Mouse (Mus musculus): ENCODE results near the gene Troap. TPM values are rescaled to one million over a fixed set of nuclear protein-coding genes. Genes with fewer than 3 reads are reported as not detected.
A peak's percentile ranks its signal among the peaks of the same experiment; 100 is the strongest.

Gene Troap
- polyA plus RNA-seq, 1 experiment from 2014 or later = 11.0 TPM

DNA sequence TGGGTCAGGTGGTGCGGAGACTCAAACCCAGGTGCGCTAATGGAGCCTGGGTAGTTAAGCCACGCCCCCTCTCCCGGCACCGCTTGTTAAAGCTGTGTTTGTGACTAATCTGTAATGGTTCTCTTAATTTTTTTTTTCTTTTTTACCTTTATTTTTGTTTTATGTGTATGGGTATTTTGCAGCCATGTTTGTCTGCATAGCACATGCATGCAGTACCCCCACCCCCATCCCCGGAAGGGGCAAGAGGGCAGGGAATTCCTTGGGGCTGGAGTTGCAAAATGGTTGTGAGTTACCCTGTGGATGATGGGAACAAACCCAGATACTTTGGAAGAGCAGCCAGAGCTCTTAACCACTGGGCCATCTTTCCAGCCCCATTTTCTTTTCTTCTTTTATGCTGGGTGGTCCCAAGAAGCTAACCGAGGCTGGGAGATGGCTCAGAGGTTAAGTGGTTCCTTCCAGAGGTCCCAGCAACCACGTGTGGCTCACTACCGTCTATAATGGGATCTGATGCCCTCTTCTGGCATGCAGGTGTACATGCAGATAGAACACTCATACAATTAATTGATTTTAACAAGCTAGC, 39.1 kb downstream of the Troap start:
- Histone ChIP-seq H3K27ac (ENCODE audit: low read depth, low read length) (no peak overlapping the region), H3K9me3 (replicated peaks; ENCODE audit: control insufficient read depth, low read length) (no peaks in the 10 kb centered on the region), H3K36me3 (ENCODE audit: control insufficient read depth, insufficient read depth, low read length) (no peaks in the 10 kb centered on the region), H3K4me3 (ENCODE audit: low read depth, low read length) (no peak overlapping the region), H3K9ac (ENCODE audit: low read length) (no peak overlapping the region), H3K4me1 (ENCODE audit: control insufficient read depth, insufficient read depth, low read length) (no peaks in the 10 kb centered on the region), H3K27me3 (replicated peaks; ENCODE audit: control insufficient read depth, insufficient read depth, low read length) (no peaks in the 10 kb centered on the region), H3K4me2 (ENCODE audit: low read length) (peak overlapping the region; percentile 4; the same call in 1 of the 2 replicates)
- ATAC-seq (no peak), DNase-seq (ENCODE audit: low spot score) (no peak)
- 4% methylated on average over 9 of the region's 9 CpGs for WGBS

DNA sequence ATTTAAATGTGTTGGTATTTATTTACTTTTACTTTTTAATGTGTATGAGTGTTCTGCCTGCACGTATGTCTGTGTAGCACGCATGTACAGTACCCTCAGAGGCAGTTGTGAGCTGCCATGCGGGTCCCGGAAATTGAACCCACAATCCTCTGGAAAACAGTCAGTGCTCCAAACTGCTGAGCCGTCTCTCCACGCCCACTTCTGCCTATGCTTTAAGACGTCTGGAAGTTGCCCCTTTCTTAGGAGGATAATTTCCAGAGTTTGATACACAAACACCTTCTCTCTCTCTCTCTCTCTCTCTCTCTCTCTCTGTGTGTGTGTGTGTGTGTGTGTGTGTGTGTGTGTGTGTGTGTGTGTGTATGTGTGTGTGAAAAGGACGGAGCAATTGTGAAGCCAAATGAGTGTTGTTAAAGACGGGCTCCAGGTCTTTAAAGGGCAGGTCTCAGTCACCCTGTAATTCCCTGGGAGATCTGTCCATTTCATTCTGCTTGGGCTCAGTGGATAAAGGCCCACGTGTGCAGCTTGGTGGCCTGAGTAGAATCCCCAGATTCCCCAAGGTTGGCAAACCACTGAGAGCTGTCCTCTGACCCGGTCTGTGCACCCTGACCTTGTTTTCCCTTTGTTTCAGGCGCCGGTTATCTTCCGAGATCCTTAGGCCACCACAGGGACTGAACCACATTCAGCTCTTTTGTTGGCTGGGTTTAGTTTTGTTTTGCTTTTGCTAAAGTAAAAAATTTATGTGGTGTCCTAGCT, 40.1 kb downstream of the Troap start:
- Histone ChIP-seq H3K9ac (ENCODE audit: low read length) (no peak overlapping the region), H3K27me3 (replicated peaks; ENCODE audit: control insufficient read depth, insufficient read depth, low read length) (no peaks in the 10 kb centered on the region), H3K4me1 (ENCODE audit: control insufficient read depth, insufficient read depth, low read length) (no peaks in the 10 kb centered on the region), H3K4me2 (ENCODE audit: low read length) (no peak overlapping the region), H3K4me3 (ENCODE audit: low read depth, low read length) (no peak overlapping the region), H3K27ac (ENCODE audit: low read depth, low read length) (no peak overlapping the region), H3K36me3 (ENCODE audit: control insufficient read depth, insufficient read depth, low read length) (no peaks in the 10 kb centered on the region), H3K9me3 (replicated peaks; ENCODE audit: control insufficient read depth, low read length) (no peaks in the 10 kb centered on the region)
- WGBS = 57% methylated on average over 14 of the region's 14 CpGs
- ATAC-seq (no peak), DNase-seq (ENCODE audit: low spot score) (no peak)

- 89% methylated on average over 7 of the region's 7 CpGs for WGBS
- no peaks in the 10 kb centered on the region for H3K36me3 ChIP-seq (ENCODE audit: control insufficient read depth, insufficient read depth, low read length)
- no peak overlapping the region for H3K9ac ChIP-seq (ENCODE audit: low read length)
- H3K27me3 ChIP-seq (replicated peaks; ENCODE audit: control insufficient read depth, insufficient read depth, low read length) = no peaks in the 10 kb centered on the region
- H3K4me3 ChIP-seq (ENCODE audit: low read depth, low read length) = no peak overlapping the region
- no peak for DNase-seq (ENCODE audit: low spot score)
- no peak for ATAC-seq
- H3K27ac ChIP-seq (ENCODE audit: low read depth, low read length) = no peak overlapping the region
- no peak overlapping the region for H3K4me2 ChIP-seq (ENCODE audit: low read length)
- no peaks in the 10 kb centered on the region for H3K9me3 ChIP-seq (replicated peaks; ENCODE audit: control insufficient read depth, low read length)
- no peaks in the 10 kb centered on the region for H3K4me1 ChIP-seq (ENCODE audit: control insufficient read depth, insufficient read depth, low read length)
Observed at GRCm38 (mm10) chr15:99115065-99115423, 40.7 kb downstream of the Troap start.

- DNase-seq (ENCODE audit: low spot score) (no peak), ATAC-seq (no peak)
- 63% methylated on average over 11 of the region's 11 CpGs for whole genome bisulfite sequencing
- no peak overlapping the region for H3K27ac ChIP-seq (ENCODE audit: low read depth, low read length)
- H3K4me2 ChIP-seq (ENCODE audit: low read length) = no peak overlapping the region
- H3K27me3 ChIP-seq (replicated peaks; ENCODE audit: control insufficient read depth, insufficient read depth, low read length) = no peaks in the 10 kb centered on the region
- no peaks in the 10 kb centered on the region for H3K9me3 ChIP-seq (replicated peaks; ENCODE audit: control insufficient read depth, low read length)
- H3K9ac ChIP-seq (ENCODE audit: low read length) = no peak overlapping the region
- no peak overlapping the region for H3K4me3 ChIP-seq (ENCODE audit: low read depth, low read length)
- no peaks in the 10 kb centered on the region for H3K36me3 ChIP-seq (ENCODE audit: control insufficient read depth, insufficient read depth, low read length)
- no peaks in the 10 kb centered on the region for H3K4me1 ChIP-seq (ENCODE audit: control insufficient read depth, insufficient read depth, low read length)
Observed at GRCm38 (mm10) chr15:99116539-99116938, 42.2 kb downstream of the Troap start.

GRCm38 (mm10) chr15:99120814-99121213, 46.4 kb downstream of the Troap start:
- Histone ChIP-seq H3K4me3 (ENCODE audit: low read depth, low read length) (no peak overlapping the region), H3K27me3 (replicated peaks; ENCODE audit: control insufficient read depth, insufficient read depth, low read length) (no peaks in the 10 kb centered on the region), H3K4me1 (ENCODE audit: control insufficient read depth, insufficient read depth, low read length) (peaks cover 3% of the 10 kb centered on the region; the same call in 1 of the 2 replicates), H3K9ac (ENCODE audit: low read length) (no peak overlapping the region), H3K36me3 (ENCODE audit: control insufficient read depth, insufficient read depth, low read length) (no peaks in the 10 kb centered on the region), H3K27ac (ENCODE audit: low read depth, low read length) (no peak overlapping the region), H3K9me3 (replicated peaks; ENCODE audit: control insufficient read depth, low read length) (no peaks in the 10 kb centered on the region), H3K4me2 (ENCODE audit: low read length) (no peak overlapping the region)
- DNase-seq (ENCODE audit: low spot score) (no peak), ATAC-seq (no peak)
- 18% methylated on average over 11 of the region's 11 CpGs for WGBS

GRCm38 (mm10) chr15:99122642-99123041, 48.3 kb downstream of the Troap start:
- Histone ChIP-seq H3K4me2 (ENCODE audit: low read length) (no peak overlapping the region), H3K9me3 (replicated peaks; ENCODE audit: control insufficient read depth, low read length) (no peaks in the 10 kb centered on the region), H3K27ac (ENCODE audit: low read depth, low read length) (no peak overlapping the region), H3K36me3 (ENCODE audit: control insufficient read depth, insufficient read depth, low read length) (no peaks in the 10 kb centered on the region), H3K4me3 (ENCODE audit: low read depth, low read length) (no peak overlapping the region), H3K27me3 (replicated peaks; ENCODE audit: control insufficient read depth, insufficient read depth, low read length) (no peaks in the 10 kb centered on the region), H3K9ac (ENCODE audit: low read length) (no peak overlapping the region), H3K4me1 (ENCODE audit: control insufficient read depth, insufficient read depth, low read length) (peaks cover 3% of the 10 kb centered on the region; the same call in 1 of the 2 replicates)
- ATAC-seq = no peak
- WGBS = 83% methylated on average over 2 of the region's 2 CpGs
- DNase-seq (ENCODE audit: low spot score) = no peak

DNA sequence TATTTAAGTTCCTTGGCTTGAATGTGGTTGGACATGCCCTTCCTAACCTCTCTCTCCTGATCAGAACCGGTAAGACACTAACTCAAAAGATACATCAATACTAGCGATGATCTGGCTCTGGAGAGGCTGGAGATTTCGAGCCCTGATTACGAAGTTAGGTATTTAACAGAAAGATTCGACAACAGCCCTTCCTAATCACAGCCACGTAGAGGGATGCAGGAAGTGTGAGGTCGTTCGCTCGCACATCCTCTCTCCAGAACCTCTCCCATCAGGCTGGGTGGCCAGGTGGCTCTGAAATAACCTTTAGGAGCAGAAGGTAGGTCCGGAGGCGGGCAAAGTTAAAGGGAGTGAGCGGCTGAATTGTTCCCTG, 51.3 kb downstream of the Troap start, which contains the start of gene Spats2:
Gene Spats2 (plus strand): TSS at position 206 of the 370 bp plus-strand sequence.
- ATAC-seq (no peak), DNase-seq (ENCODE audit: low spot score) (no peak)
- Histone ChIP-seq H3K4me3 (ENCODE audit: low read depth, low read length) (peak within 1 kb of the TSS; percentile 55), H3K4me2 (ENCODE audit: low read length) (peak within 1 kb of the TSS; percentile 73), H3K36me3 (ENCODE audit: control insufficient read depth, insufficient read depth, low read length) (no peaks in the 10 kb centered on the region), H3K4me1 (ENCODE audit: control insufficient read depth, insufficient read depth, low read length) (peaks cover 21% of the 10 kb centered on the region), H3K9ac (ENCODE audit: low read length) (peak within 1 kb of the TSS; percentile 72), H3K27me3 (replicated peaks; ENCODE audit: control insufficient read depth, insufficient read depth, low read length) (no peaks in the 10 kb centered on the region), H3K27ac (ENCODE audit: low read depth, low read length) (peak within 1 kb of the TSS; percentile 94), H3K9me3 (replicated peaks; ENCODE audit: control insufficient read depth, low read length) (no peaks in the 10 kb centered on the region)
- 3% methylated on average over 12 of the region's 12 CpGs for WGBS

GRCm38 (mm10) chr15:99126081-99126815, 51.9 kb downstream of the Troap start:
- peak overlapping the region; percentile 73 for H3K4me2 ChIP-seq (ENCODE audit: low read length)
- H3K27ac ChIP-seq (ENCODE audit: low read depth, low read length) = peak overlapping the region; percentile 94
- no peaks in the 10 kb centered on the region for H3K36me3 ChIP-seq (ENCODE audit: control insufficient read depth, insufficient read depth, low read length)
- H3K9me3 ChIP-seq (replicated peaks; ENCODE audit: control insufficient read depth, low read length) = no peaks in the 10 kb centered on the region
- H3K4me3 ChIP-seq (ENCODE audit: low read depth, low read length) = peak overlapping the region; percentile 55
- ATAC-seq = peak; percentile 91
- peaks cover 21% of the 10 kb centered on the region for H3K4me1 ChIP-seq (ENCODE audit: control insufficient read depth, insufficient read depth, low read length)
- H3K9ac ChIP-seq (ENCODE audit: low read length) = peak overlapping the region; percentile 72
- no peaks in the 10 kb centered on the region for H3K27me3 ChIP-seq (replicated peaks; ENCODE audit: control insufficient read depth, insufficient read depth, low read length)
- peak; percentile 95 for DNase-seq (ENCODE audit: low spot score)
- under 1% methylated on average over 84 of the region's 115 CpGs for WGBS
